Mouse (Mus musculus) regulatory T cell (primary cell): ENCODE data around the gene Ptgr1.

Experiments
- in situ Hi-C: fragments of 300-600 bp; cut with MboI, MseI; formaldehyde crosslinking; loops from one replicate; pipeline ENCODE4 v1.15.1; 2025; ENCODE audit warnings: high pct_unique_total_duplicates

Gene Ptgr1

DNA sequence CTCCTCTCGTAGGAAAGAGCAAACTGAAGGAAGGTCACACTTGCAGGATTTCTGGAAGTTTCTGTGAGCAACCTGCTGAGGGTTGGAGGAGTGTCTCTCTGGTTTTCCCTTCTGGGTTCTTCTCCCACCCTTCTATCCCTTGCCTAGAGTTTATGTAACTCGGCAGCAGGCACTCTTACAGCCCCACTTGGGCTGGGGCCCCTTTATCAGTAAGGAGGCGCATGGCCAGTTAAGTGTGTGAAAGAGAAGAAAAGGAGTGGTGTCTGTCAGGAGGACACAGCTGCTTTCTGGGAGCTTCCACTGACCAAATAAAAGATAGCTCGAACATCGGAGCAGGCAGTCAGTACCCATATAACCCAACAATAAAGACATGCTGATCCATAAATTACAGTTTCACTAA, 5.3 kb upstream of the Ptgr1 start:
- in situ Hi-C loops, result no loop called here

DNA sequence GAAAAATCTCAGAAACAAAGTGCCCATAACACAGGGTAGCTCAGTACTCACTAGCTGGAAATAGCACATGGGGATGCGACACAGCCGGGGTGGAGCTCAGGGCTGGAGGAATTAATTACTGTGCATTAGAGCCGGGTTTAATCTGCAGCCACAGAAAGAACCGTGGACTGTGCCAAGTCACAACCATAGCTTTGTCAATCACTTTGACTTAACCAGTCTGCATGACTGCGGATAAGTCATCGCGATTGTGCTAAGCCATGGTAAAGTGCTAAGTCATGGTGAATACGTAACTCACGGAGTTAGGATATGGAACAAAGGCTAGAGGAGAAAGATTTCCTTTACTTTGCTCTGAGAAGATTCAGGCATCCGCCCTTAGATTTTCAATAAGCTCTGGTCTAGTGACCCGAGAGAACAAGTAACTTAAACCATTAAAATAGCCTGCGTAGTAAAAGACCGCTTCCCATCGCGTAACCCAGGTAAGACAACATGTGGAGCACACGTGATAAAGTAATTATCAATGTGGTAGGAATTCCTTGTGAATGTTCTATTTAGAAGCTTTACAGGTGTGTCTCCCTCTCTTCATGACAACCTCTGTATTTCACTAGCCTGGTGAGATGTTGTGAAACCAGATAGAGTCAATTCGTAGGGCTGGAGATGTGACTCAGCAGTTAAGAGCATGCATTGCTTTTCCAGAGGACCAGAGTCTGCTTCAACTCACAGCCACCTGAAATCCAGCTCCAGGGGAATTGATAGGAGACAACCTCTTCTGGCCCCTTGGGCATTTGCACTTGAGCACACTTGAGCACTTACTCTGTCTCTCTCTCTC, 3.9 kb upstream of the Ptgr1 start:
- in situ Hi-C loops, result no loop called here

DNA sequence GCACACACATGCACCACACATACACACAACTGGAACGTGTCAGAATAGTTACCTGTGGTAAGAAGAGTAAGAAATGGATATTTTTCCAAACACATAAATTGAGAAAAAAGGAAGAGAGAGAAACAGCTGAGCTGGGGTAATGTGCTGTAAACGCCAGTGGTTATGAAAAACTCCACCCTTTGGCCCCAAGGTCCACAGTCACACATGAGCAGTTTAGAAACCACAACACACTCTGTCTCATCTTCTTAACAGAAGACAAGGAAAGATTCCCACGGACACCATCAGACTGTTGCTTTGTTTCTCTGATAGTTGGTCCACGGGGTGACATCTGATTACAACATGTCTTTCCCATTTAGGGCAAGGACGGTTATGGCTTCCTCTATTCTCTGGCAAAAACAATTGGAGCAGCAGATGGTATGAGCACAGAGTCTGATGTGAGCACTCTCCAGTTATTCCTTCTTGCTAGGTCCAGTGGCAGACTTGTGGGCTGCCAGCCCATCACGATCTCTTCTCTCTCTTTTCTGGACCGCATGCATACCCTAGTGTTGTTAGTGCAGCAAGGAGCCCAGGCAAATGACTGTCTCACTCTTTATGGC, 2.5 kb upstream of the Ptgr1 start:
- in situ Hi-C loops, result no loop called here

- in situ Hi-C loops, result no loop called here
Measured at GRCm38 (mm10) chr4:58985157-58985648, 1.7 kb downstream of the Ptgr1 start.

- in situ Hi-C loops, result no loop called here
Measured at GRCm38 (mm10) chr4:58982806-58983205, 4.1 kb downstream of the Ptgr1 start.

DNA sequence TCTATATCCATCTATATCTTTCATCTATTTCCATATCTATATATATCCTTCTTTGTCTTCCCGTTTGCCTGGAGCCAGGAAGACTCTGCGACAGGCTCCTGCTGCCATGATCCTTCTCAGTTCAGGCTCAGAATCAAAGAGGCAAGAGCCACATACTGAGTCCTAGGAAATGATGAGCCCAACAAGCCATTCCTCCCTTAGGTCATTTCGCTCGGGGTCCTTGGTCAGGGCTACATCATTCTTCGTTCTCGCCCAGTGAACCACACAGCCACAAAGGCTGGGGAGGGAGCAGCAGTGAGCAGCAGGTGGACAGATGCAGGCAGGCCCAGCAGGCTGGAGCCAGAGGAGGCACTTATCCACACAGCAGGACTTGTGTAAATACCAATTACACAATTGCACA, 5.5 kb downstream of the Ptgr1 start:
- in situ Hi-C loops, result no loop called here

DNA sequence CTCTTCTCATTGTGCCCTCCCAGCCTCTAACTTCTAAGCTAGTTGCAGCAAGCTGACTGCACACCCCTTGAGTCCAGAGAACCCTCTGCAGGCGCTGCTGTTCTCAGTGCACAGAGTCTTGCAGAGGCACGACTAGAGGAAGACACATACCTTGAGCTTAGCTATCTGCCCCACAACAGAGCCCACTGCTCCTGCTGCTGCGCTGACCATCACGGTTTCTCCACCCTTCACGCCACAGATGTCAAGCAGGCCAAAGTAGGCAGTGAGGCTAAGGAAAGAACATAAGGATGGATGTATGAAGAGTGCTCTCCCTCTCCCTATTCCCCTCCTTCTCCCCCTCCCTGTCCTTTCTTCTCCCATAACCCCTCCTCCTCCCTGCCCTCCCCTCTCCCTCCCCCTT, 11.2 kb downstream of the Ptgr1 start:
- in situ Hi-C loops, result no loop called here

DNA sequence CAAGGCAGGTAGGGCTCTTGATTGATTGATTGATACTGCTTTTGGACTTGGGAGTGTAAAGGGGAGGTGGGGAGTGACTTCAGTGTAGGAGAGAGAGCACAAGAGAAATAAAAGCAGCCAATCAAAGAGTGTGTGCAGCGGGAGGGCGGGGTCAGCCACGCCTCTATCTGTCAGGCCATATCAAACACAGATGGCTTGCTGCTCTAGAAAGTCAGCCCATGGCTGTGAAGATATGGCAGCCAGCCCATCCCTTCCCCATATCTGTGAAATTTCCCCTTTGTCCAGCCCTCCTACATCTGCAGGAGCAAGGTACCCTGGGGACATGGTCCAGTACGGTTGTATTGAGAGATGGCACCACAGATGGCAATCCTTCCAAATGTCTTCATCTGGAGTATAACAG, 16.2 kb downstream of the Ptgr1 start:
- in situ Hi-C loops, result no loop called here

DNA sequence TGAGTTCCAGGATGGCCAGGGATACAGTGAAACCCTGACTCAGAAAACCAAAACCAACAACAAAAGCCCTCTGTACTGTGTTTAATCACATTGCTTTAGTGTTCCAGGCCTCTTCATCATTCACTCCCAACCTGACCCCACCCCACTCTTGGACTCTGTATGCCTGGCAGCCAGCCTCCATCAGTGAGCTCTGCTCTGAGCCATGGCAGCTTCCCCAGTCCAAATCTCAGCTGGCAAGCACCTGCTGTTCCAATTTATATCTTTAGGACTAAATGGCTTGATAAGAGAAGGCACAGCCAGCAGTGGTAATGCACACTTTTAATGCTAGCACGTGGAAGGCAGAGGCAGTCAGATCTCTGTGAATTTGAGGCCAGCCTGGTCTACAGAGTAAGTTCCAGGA, 21.8 kb downstream of the Ptgr1 start:
- in situ Hi-C loops, result loop anchor here (10.0 kb wide), 1 partner anchor 680 kb away; the partner anchor contains the start of gene Musk

GRCm38 (mm10) chr4:58963271-58963670, 23.6 kb downstream of the Ptgr1 start:
- in situ Hi-C loops, result loop anchor here (10.0 kb wide), 1 partner anchor 678 kb away; the partner anchor contains the start of gene Musk

GRCm38 (mm10) chr4:58961719-58962118, 25.2 kb downstream of the Ptgr1 start:
- in situ Hi-C loops, result loop anchor here (10.0 kb wide), 1 partner anchor 677 kb away; the partner anchor contains the start of gene Musk

- in situ Hi-C loops, result no loop called here
Measured at GRCm38 (mm10) chr4:58952630-58953029, 34.3 kb downstream of the Ptgr1 start.

GRCm38 (mm10) chr4:58948391-58948790, 38.5 kb downstream of the Ptgr1 start:
- in situ Hi-C loops, result no loop called here

GRCm38 (mm10) chr4:58944695-58945094, 42.2 kb downstream of the Ptgr1 start:
- in situ Hi-C loops, result no loop called here

DNA sequence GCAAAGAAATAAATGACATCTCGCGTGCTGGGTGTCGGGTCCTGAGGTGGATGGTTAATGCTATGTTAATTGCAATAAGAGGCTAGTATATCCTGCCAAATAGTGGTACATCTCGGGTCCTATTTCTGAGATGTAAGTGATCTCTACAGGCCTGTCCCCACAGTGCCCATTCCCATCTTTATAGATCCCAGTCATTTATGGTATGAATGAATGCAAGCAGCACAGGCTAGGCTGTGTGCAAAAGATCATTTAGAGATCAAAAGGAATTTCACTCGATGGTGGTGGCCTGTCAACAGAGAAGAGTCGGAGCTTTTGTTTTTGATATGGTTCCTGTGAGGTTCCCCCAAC, 42.7 kb downstream of the Ptgr1 start:
- in situ Hi-C loops, result no loop called here

- in situ Hi-C loops, result no loop called here
Measured at GRCm38 (mm10) chr4:58943420-58944205, 43.3 kb downstream of the Ptgr1 start, which contains the start of gene Zkscan16. TSS of gene Zkscan16 (plus strand) at chr4:58943628.

DNA sequence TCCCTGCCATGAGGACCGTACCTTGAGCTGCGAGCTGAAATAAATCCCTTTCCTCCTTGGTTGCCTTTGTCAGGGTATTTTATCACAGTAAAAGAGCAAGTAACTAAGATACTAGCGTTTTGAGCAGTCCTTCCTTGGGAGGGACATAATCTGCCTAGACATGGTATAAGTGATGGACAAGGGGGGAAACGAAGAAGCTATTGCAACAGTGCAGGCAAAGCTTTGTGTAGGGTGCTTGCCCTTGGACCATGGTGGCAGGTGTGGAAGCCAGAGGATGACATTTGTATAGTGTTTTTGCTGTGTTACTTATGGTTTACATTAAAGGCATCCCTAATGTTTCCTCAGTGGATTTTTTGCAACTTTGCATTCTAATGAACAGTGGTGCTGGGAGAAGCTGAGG, 44.0 kb downstream of the Ptgr1 start:
- in situ Hi-C loops, result no loop called here

DNA sequence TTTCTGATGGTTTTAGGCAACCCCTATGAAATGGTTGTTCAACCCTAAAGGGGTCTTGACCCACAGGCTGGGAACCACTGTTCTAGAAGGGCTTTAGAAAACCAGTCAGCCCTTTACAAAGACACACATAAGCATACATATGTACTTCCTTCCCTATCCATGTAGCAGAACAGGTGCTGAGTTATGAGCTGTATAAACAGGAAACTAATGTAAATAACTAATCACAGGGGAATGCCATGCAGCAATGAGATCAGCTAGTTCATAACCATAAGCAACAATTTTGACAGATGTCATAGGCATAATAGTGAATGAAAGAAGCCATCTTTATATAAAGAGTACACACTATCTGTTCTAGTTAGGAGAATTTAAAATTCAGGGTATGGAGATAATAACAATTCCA, 45.3 kb downstream of the Ptgr1 start:
- in situ Hi-C loops, result no loop called here

DNA sequence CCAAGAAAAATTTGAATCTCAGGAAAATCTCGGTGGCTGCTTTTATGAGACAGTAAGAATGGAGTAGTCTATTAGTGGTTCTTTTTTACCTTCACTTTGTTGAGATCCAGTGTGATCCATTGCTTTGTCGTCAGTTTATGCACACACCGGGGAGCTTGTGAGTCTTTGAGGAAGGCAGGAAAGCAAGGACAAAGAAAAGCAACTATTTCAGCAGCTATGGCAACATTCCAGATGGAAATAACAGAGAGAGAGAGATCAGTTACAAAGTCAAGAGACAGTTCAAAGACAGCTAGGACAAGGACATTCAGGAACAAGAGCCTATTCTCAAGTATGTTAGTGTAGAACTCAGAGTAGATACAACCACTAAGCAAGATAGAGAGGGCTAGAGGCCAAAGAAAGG, 51.1 kb downstream of the Ptgr1 start:
- in situ Hi-C loops, result no loop called here

- in situ Hi-C loops, result no loop called here
Measured at GRCm38 (mm10) chr4:58934746-58935476, 52.0 kb downstream of the Ptgr1 start.

DNA sequence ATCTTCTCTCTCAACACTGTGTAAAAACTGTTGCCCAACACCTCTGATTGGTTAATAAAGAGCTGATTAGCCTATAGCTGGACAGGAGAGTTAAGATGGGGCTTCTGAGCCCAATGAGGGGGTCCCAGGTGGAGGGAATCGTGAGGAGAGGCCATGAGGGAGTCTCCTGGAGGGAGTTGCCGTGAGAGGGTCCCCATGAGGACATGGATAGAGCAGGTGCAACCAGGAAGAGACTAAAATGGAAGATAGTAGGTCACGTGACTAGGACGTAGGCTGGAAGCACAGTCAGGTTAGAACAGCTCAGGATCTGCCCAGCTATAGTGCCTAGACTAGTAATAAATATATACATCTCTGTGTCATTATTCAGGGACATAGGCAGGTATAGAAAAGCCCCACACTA, 52.6 kb downstream of the Ptgr1 start:
- in situ Hi-C loops, result no loop called here

DNA sequence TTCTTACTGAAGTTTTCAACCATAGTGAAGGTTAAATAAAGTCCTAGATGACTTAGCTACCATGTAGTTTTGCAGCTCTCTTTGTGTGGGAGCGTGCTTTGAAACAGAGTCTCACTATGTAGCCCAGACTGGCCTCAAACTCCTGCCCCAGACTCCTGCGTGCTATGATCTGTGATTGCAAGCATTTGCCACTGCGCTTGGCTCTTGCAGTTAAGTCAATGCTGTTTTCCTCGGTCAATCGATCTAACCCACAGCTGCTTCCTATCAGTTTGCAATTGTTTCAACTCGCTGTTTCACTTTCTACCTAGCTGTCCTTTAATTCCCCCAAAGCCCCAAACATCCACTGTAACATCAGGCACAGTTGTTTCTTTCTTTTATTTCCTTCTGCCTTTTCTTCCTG, 54.4 kb downstream of the Ptgr1 start:
- in situ Hi-C loops, result no loop called here
